Mouse (Mus musculus): ENCODE results near the gene Zfp423. TPM values are rescaled to one million over a fixed set of nuclear protein-coding genes. Genes with fewer than 3 reads are reported as not detected.

Zfp423 gene
- polyA plus RNA-seq, 1 experiment from 2014 or later, result 39.2 TPM

GRCm38 (mm10) chr8:87875852-87876251 is 83.5 kb downstream of the Zfp423 start:
- Histone ChIP-seq H3K36me3 (ENCODE audit: control insufficient read depth, insufficient read depth, low read length) (no peaks in the 10 kb centered on the region), H3K9ac (ENCODE audit: low read length) (no peak overlapping the region), H3K4me3 (ENCODE audit: low read depth, low read length) (no peak overlapping the region), H3K4me2 (ENCODE audit: low read depth, severe bottlenecking) (no peak overlapping the region), H3K27me3 (ENCODE audit: control insufficient read depth, insufficient read depth, low read length) (no peaks in the 10 kb centered on the region), H3K4me1 (ENCODE audit: control insufficient read depth, insufficient read depth, low read length) (peaks cover 37% of the 10 kb centered on the region), H3K9me3 (ENCODE audit: control insufficient read depth, low read length) (no peaks in the 10 kb centered on the region), H3K27ac (replicated peaks; ENCODE audit: low read depth, low read length) (no peak overlapping the region)
- ATAC-seq (ENCODE audit: insufficient number of reproducible peaks, low FRiP score, low TSS enrichment, low read depth), result no peak
- no peak for DNase-seq (ENCODE audit: low spot score)
- WGBS, result 74% methylated on average over 6 of the region's 6 CpGs

GRCm38 (mm10) chr8:87875452-87875851 is 83.9 kb downstream of the Zfp423 start:
- H3K4me1 ChIP-seq (ENCODE audit: control insufficient read depth, insufficient read depth, low read length), result peaks cover 34% of the 10 kb centered on the region
- no peaks in the 10 kb centered on the region for H3K9me3 ChIP-seq (ENCODE audit: control insufficient read depth, low read length)
- no peaks in the 10 kb centered on the region for H3K27me3 ChIP-seq (ENCODE audit: control insufficient read depth, insufficient read depth, low read length)
- no peak overlapping the region for H3K9ac ChIP-seq (ENCODE audit: low read length)
- H3K4me3 ChIP-seq (ENCODE audit: low read depth, low read length), result no peak overlapping the region
- H3K4me2 ChIP-seq (ENCODE audit: low read depth, severe bottlenecking), result no peak overlapping the region
- H3K36me3 ChIP-seq (ENCODE audit: control insufficient read depth, insufficient read depth, low read length), result no peaks in the 10 kb centered on the region
- H3K27ac ChIP-seq (replicated peaks; ENCODE audit: low read depth, low read length), result no peak overlapping the region
- WGBS, result 30% methylated on average over 10 of the region's 10 CpGs
- DNase-seq (ENCODE audit: low spot score), result peak; percentile 58
- ATAC-seq (ENCODE audit: insufficient number of reproducible peaks, low FRiP score, low TSS enrichment, low read depth), result peak; percentile 47; the same call in 1 of the 2 replicates

- Histone ChIP-seq H3K36me3 (ENCODE audit: control insufficient read depth, insufficient read depth, low read length) (no peaks in the 10 kb centered on the region), H3K4me1 (ENCODE audit: control insufficient read depth, insufficient read depth, low read length) (peaks cover 27% of the 10 kb centered on the region), H3K9ac (ENCODE audit: low read length) (no peak overlapping the region), H3K27me3 (ENCODE audit: control insufficient read depth, insufficient read depth, low read length) (no peaks in the 10 kb centered on the region), H3K4me3 (ENCODE audit: low read depth, low read length) (no peak overlapping the region), H3K4me2 (ENCODE audit: low read depth, severe bottlenecking) (no peak overlapping the region), H3K9me3 (ENCODE audit: control insufficient read depth, low read length) (no peaks in the 10 kb centered on the region), H3K27ac (replicated peaks; ENCODE audit: low read depth, low read length) (no peak overlapping the region)
- ATAC-seq (ENCODE audit: insufficient number of reproducible peaks, low FRiP score, low TSS enrichment, low read depth) (no peak), DNase-seq (ENCODE audit: low spot score) (no peak)
- WGBS, result 61% methylated on average over 14 of the region's 14 CpGs
These were observed 86.3 kb downstream of the Zfp423 start for GRCm38 (mm10) chr8:87872987-87873550.

- H3K27ac ChIP-seq (replicated peaks; ENCODE audit: low read depth, low read length), result no peak overlapping the region
These were observed 87.0 kb downstream of the Zfp423 start for GRCm38 (mm10) chr8:87872356-87872930.

GRCm38 (mm10) chr8:87866586-87866985 is 92.8 kb downstream of the Zfp423 start:
- H3K4me2 ChIP-seq (ENCODE audit: low read depth, severe bottlenecking), result no peak overlapping the region
- no peaks in the 10 kb centered on the region for H3K9me3 ChIP-seq (ENCODE audit: control insufficient read depth, low read length)
- DNase-seq (ENCODE audit: low spot score) (no peak), ATAC-seq (ENCODE audit: insufficient number of reproducible peaks, low FRiP score, low TSS enrichment, low read depth) (no peak)
- H3K4me1 ChIP-seq (ENCODE audit: control insufficient read depth, insufficient read depth, low read length), result peaks cover 24% of the 10 kb centered on the region
- no peak overlapping the region for H3K27ac ChIP-seq (replicated peaks; ENCODE audit: low read depth, low read length)
- no peaks in the 10 kb centered on the region for H3K27me3 ChIP-seq (ENCODE audit: control insufficient read depth, insufficient read depth, low read length)
- H3K4me3 ChIP-seq (ENCODE audit: low read depth, low read length), result no peak overlapping the region
- no peak overlapping the region for H3K9ac ChIP-seq (ENCODE audit: low read length)
- no peaks in the 10 kb centered on the region for H3K36me3 ChIP-seq (ENCODE audit: control insufficient read depth, insufficient read depth, low read length)
- 71% methylated on average over 6 of the region's 6 CpGs for WGBS

More at GRCm38 (mm10) chr8:87872356-87872930, 87.0 kb downstream of the Zfp423 start:
- no peak overlapping the region for H3K4me3 ChIP-seq (ENCODE audit: low read depth, low read length)
- no peak overlapping the region for H3K4me2 ChIP-seq (ENCODE audit: low read depth, severe bottlenecking)
- no peak for DNase-seq (ENCODE audit: low spot score)
- no peaks in the 10 kb centered on the region for H3K27me3 ChIP-seq (ENCODE audit: control insufficient read depth, insufficient read depth, low read length)
- ATAC-seq (ENCODE audit: insufficient number of reproducible peaks, low FRiP score, low TSS enrichment, low read depth), result no peak
- no peaks in the 10 kb centered on the region for H3K36me3 ChIP-seq (ENCODE audit: control insufficient read depth, insufficient read depth, low read length)
- peaks cover 27% of the 10 kb centered on the region for H3K4me1 ChIP-seq (ENCODE audit: control insufficient read depth, insufficient read depth, low read length)
- no peaks in the 10 kb centered on the region for H3K9me3 ChIP-seq (ENCODE audit: control insufficient read depth, low read length)
- H3K9ac ChIP-seq (ENCODE audit: low read length), result no peak overlapping the region
- 84% methylated on average over 6 of the region's 6 CpGs for WGBS

- Histone ChIP-seq H3K4me2 (ENCODE audit: low read depth, severe bottlenecking) (no peak overlapping the region), H3K4me3 (ENCODE audit: low read depth, low read length) (no peak overlapping the region), H3K4me1 (ENCODE audit: control insufficient read depth, insufficient read depth, low read length) (peaks cover 37% of the 10 kb centered on the region), H3K9me3 (ENCODE audit: control insufficient read depth, low read length) (no peaks in the 10 kb centered on the region), H3K9ac (ENCODE audit: low read length) (no peak overlapping the region), H3K27me3 (ENCODE audit: control insufficient read depth, insufficient read depth, low read length) (no peaks in the 10 kb centered on the region), H3K27ac (replicated peaks; ENCODE audit: low read depth, low read length) (no peak overlapping the region), H3K36me3 (ENCODE audit: control insufficient read depth, insufficient read depth, low read length) (no peaks in the 10 kb centered on the region)
- no peak for ATAC-seq (ENCODE audit: insufficient number of reproducible peaks, low FRiP score, low TSS enrichment, low read depth)
- WGBS, result 67% methylated on average over 8 of the region's 8 CpGs
- no peak for DNase-seq (ENCODE audit: low spot score)
These were observed 95.2 kb downstream of the Zfp423 start for GRCm38 (mm10) chr8:87864236-87864635.

GRCm38 (mm10) chr8:87863128-87863527 is 96.3 kb downstream of the Zfp423 start:
- H3K27me3 ChIP-seq (ENCODE audit: control insufficient read depth, insufficient read depth, low read length), result no peaks in the 10 kb centered on the region
- WGBS, result 69% methylated on average over 8 of the region's 8 CpGs
- H3K9ac ChIP-seq (ENCODE audit: low read length), result no peak overlapping the region
- no peak for ATAC-seq (ENCODE audit: insufficient number of reproducible peaks, low FRiP score, low TSS enrichment, low read depth)
- H3K36me3 ChIP-seq (ENCODE audit: control insufficient read depth, insufficient read depth, low read length), result no peaks in the 10 kb centered on the region; the same call in 1 of the 2 replicates
- no peak overlapping the region for H3K4me3 ChIP-seq (ENCODE audit: low read depth, low read length)
- H3K4me1 ChIP-seq (ENCODE audit: control insufficient read depth, insufficient read depth, low read length), result peaks cover 40% of the 10 kb centered on the region
- H3K4me2 ChIP-seq (ENCODE audit: low read depth, severe bottlenecking), result no peak overlapping the region
- no peak overlapping the region for H3K27ac ChIP-seq (replicated peaks; ENCODE audit: low read depth, low read length)
- no peaks in the 10 kb centered on the region for H3K9me3 ChIP-seq (ENCODE audit: control insufficient read depth, low read length)
- DNase-seq (ENCODE audit: low spot score), result no peak

- Histone ChIP-seq H3K4me2 (ENCODE audit: low read depth, severe bottlenecking) (no peak overlapping the region), H3K27ac (replicated peaks; ENCODE audit: low read depth, low read length) (peak overlapping the region; percentile 23; the same call in 1 of the 2 replicates), H3K27me3 (ENCODE audit: control insufficient read depth, insufficient read depth, low read length) (no peaks in the 10 kb centered on the region), H3K9me3 (ENCODE audit: control insufficient read depth, low read length) (no peaks in the 10 kb centered on the region), H3K36me3 (ENCODE audit: control insufficient read depth, insufficient read depth, low read length) (peaks cover 3% of the 10 kb centered on the region), H3K4me3 (ENCODE audit: low read depth, low read length) (no peak overlapping the region), H3K9ac (ENCODE audit: low read length) (no peak overlapping the region), H3K4me1 (ENCODE audit: control insufficient read depth, insufficient read depth, low read length) (peaks cover 38% of the 10 kb centered on the region)
- DNase-seq (ENCODE audit: low spot score) (peak; percentile 56), ATAC-seq (ENCODE audit: insufficient number of reproducible peaks, low FRiP score, low TSS enrichment, low read depth) (no peak; the same call in 1 of the 2 replicates)
- WGBS, result 7% methylated on average over 5 of the region's 5 CpGs
These were observed 97.7 kb downstream of the Zfp423 start for GRCm38 (mm10) chr8:87861718-87862117.
